Mouse (Mus musculus) CH12.LX (cell line): ENCODE measurements at regions not wholly inside any gene's neighbourhood (a gene's known extent, or its start where the extent isn't known, plus 50 kb on each side); places are given as distances from the start of the nearest gene placed in this dataset.

Source experiments
- MAX ChIP-seq: IDR thresholded peaks from 2 replicates; pipeline ENCODE4 v1.6.1; 2011; ENCODE audit warnings: low read length, improper control_type of control experiment
- ZKSCAN1 ChIP-seq: IDR thresholded peaks from 2 replicates; pipeline ENCODE4 v1.6.1; 2012; ENCODE audit warnings: low read depth, inconsistent platforms, low read length, improper control_type of control experiment, borderline replicate concordance

GRCm38 (mm10) chr17:84878316-84878715 is 78.2 kb upstream of the Ppm1b start:
- TF ChIP-seq ZKSCAN1, result no peak
- TF ChIP-seq MAX, result no peak
